Mouse (Mus musculus) forebrain, embryonic 11.5 days (tissue): ENCODE data around the gene Itga2. TPM values are rescaled to one million over a fixed set of nuclear protein-coding genes. Genes with fewer than 3 reads are reported as not detected.

Experiments used
- ATAC-seq: fragments of 200-750 bp; cut with Nextera tagmentation; replicated peaks from 2 replicates; pipeline ENCODE4 v1.8.0; 2017; ENCODE audit warnings: moderate TSS enrichment; ENCODE audit not compliant: low FRiP score
- DNase-seq: peaks from one replicate; pipeline ENCODE4 v3.0.0-alpha.2; 2017; ENCODE audit warnings: low spot score
- H3K27ac ChIP-seq: fragments of 300-500 bp; sonication (generic); 2 replicates; pipeline ENCODE4 v1.5.1; 2014; ENCODE audit warnings: low read depth, low read length
- H3K27me3 ChIP-seq: fragments of 300-500 bp; sonication (generic); 2 replicates; pipeline ENCODE4 v1.6.1; 2014; ENCODE audit warnings: mild to moderate bottlenecking, low read length, mixed read lengths; ENCODE audit not compliant: control insufficient read depth, insufficient read depth
- H3K36me3 ChIP-seq: fragments of 300-500 bp; sonication (generic); 2 replicates; pipeline ENCODE4 v1.6.1; 2014; ENCODE audit warnings: mild to moderate bottlenecking, low read length, moderate library complexity, mixed read lengths; ENCODE audit not compliant: control insufficient read depth, insufficient read depth
- H3K4me1 ChIP-seq: fragments of 300-500 bp; sonication (generic); replicated peaks from 2 replicates; pipeline ENCODE4 v1.6.1; 2014; ENCODE audit warnings: low read length, mixed read lengths; ENCODE audit not compliant: control insufficient read depth, insufficient read depth
- H3K4me2 ChIP-seq: fragments of 300-500 bp; sonication (generic); 2 replicates; pipeline ENCODE4 v1.6.1; 2014; ENCODE audit warnings: low read depth, mild to moderate bottlenecking, low read length, moderate library complexity, mixed read lengths; ENCODE audit not compliant: severe bottlenecking
- H3K4me3 ChIP-seq: fragments of 300-500 bp; sonication (generic); 2 replicates; pipeline ENCODE4 v1.5.1; 2014; ENCODE audit warnings: low read depth, low read length
- H3K9ac ChIP-seq: fragments of 300-500 bp; sonication (generic); 2 replicates; pipeline ENCODE4 v1.6.1; 2014; ENCODE audit warnings: low read length
- H3K9me3 ChIP-seq: fragments of 300-500 bp; sonication (generic); 2 replicates; pipeline ENCODE4 v1.6.1; 2016; ENCODE audit warnings: low read length, mixed read lengths; ENCODE audit not compliant: control insufficient read depth
- WGBS: fragments of 180-500 bp; shearing (Covaris S2); extraction: QIAGEN DNeasy Blood & Tissue Kit; methylation state at CpG from one replicate; pipeline ENCODE4 v1.1.7; 2014; 5-methylcytosine and 5-hydroxymethylcytosine counted together
- polyA plus RNA-seq: library from polyadenylated mRNA; unstranded; fragments of >200 nt; fragmentation: Nextera tagmentation; extraction: Ambion mirVana; gene quantifications from 2 replicates; pipeline ENCODE4 v1.2.1, GENCODE M21; 2014

Gene Itga2
- polyA plus RNA-seq, 1 experiment from 2014 or later: 1.6 TPM

- Histone ChIP-seq H3K9ac (no peak overlapping the region), H3K36me3 (no peaks in the 10 kb centered on the region), H3K27ac (no peak overlapping the region), H3K4me1 (no peaks in the 10 kb centered on the region), H3K4me2 (no peak overlapping the region), H3K4me3 (no peak overlapping the region), H3K9me3 (no peaks in the 10 kb centered on the region), H3K27me3 (no peaks in the 10 kb centered on the region)
- ATAC-seq (no peak), DNase-seq (no peak)
- 86% methylated on average over 7 of the region's 7 CpGs for WGBS
Observed at GRCm38 (mm10) chr13:114895896-114896295, 36.0 kb downstream of the Itga2 start.

GRCm38 (mm10) chr13:114894718-114895117 is 37.2 kb downstream of the Itga2 start:
- no peak for DNase-seq
- no peak overlapping the region for H3K9ac ChIP-seq
- H3K27me3 ChIP-seq: no peaks in the 10 kb centered on the region
- no peak for ATAC-seq
- no peaks in the 10 kb centered on the region for H3K9me3 ChIP-seq
- H3K4me2 ChIP-seq: no peak overlapping the region
- H3K4me1 ChIP-seq: no peaks in the 10 kb centered on the region
- H3K4me3 ChIP-seq: no peak overlapping the region
- H3K36me3 ChIP-seq: no peaks in the 10 kb centered on the region
- H3K27ac ChIP-seq: no peak overlapping the region

GRCm38 (mm10) chr13:114891655-114892054 is 40.2 kb downstream of the Itga2 start:
- Histone ChIP-seq H3K27me3 (no peaks in the 10 kb centered on the region), H3K36me3 (no peaks in the 10 kb centered on the region), H3K9ac (no peak overlapping the region), H3K4me1 (no peaks in the 10 kb centered on the region), H3K27ac (no peak overlapping the region), H3K9me3 (no peaks in the 10 kb centered on the region), H3K4me2 (no peak overlapping the region), H3K4me3 (no peak overlapping the region)
- WGBS: 84% methylated on average over 6 of the region's 6 CpGs
- ATAC-seq (no peak), DNase-seq (no peak)

- H3K9ac ChIP-seq: no peak overlapping the region
- 94% methylated on average over 6 of the region's 6 CpGs for WGBS
- no peak overlapping the region for H3K4me3 ChIP-seq
- H3K36me3 ChIP-seq: no peaks in the 10 kb centered on the region
- no peak for DNase-seq
- H3K27ac ChIP-seq: no peak overlapping the region
- no peaks in the 10 kb centered on the region for H3K27me3 ChIP-seq
- no peak overlapping the region for H3K4me2 ChIP-seq
- no peaks in the 10 kb centered on the region for H3K9me3 ChIP-seq
- H3K4me1 ChIP-seq: no peaks in the 10 kb centered on the region
- ATAC-seq: no peak
Observed at GRCm38 (mm10) chr13:114887695-114888094, 44.2 kb downstream of the Itga2 start.

- Histone ChIP-seq H3K36me3 (no peaks in the 10 kb centered on the region), H3K27ac (no peak overlapping the region), H3K4me3 (no peak overlapping the region), H3K9me3 (no peaks in the 10 kb centered on the region), H3K9ac (no peak overlapping the region), H3K4me2 (no peak overlapping the region), H3K27me3 (no peaks in the 10 kb centered on the region), H3K4me1 (no peaks in the 10 kb centered on the region)
- WGBS: 87% methylated on average over 4 of the region's 4 CpGs
- ATAC-seq: no peak
- no peak for DNase-seq
Observed at GRCm38 (mm10) chr13:114887293-114887692, 44.6 kb downstream of the Itga2 start.

DNA sequence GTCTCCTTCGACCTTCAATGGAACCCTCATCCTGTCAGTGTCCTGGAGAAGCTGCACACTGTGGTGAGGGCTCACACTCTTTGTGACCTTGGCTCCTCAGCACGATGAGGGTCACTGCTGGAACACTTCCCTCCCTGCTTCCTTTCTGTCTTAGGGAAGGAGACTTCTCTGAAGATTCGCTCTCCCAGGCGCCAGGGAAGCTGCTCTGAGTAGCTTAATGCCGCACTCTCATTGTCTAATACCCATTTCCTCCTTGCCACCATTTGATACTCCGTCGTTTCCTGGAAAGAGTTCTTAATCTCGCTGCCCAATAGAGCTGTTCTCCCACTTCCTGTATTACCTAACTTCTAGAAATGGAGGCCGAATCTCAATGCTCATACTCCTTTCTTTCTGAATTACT is 46.7 kb downstream of the Itga2 start:
- no peaks in the 10 kb centered on the region for H3K36me3 ChIP-seq
- H3K9ac ChIP-seq: no peak overlapping the region
- H3K4me1 ChIP-seq: no peaks in the 10 kb centered on the region
- no peak overlapping the region for H3K4me3 ChIP-seq
- WGBS: 71% methylated on average over 9 of the region's 9 CpGs
- ATAC-seq: no peak
- no peaks in the 10 kb centered on the region for H3K9me3 ChIP-seq
- no peak for DNase-seq
- H3K27me3 ChIP-seq: no peaks in the 10 kb centered on the region
- H3K4me2 ChIP-seq: no peak overlapping the region
- H3K27ac ChIP-seq: no peak overlapping the region

- no peaks in the 10 kb centered on the region for H3K9me3 ChIP-seq
- DNase-seq (no peak), ATAC-seq (no peak)
- no peak overlapping the region for H3K4me2 ChIP-seq
- H3K9ac ChIP-seq: no peak overlapping the region
- no peaks in the 10 kb centered on the region for H3K36me3 ChIP-seq
- 86% methylated on average over 11 of the region's 11 CpGs for WGBS
- no peak overlapping the region for H3K27ac ChIP-seq
- H3K4me3 ChIP-seq: no peak overlapping the region
- no peaks in the 10 kb centered on the region for H3K27me3 ChIP-seq
- no peaks in the 10 kb centered on the region for H3K4me1 ChIP-seq
Observed at GRCm38 (mm10) chr13:114878667-114879066, 53.2 kb downstream of the Itga2 start.

DNA sequence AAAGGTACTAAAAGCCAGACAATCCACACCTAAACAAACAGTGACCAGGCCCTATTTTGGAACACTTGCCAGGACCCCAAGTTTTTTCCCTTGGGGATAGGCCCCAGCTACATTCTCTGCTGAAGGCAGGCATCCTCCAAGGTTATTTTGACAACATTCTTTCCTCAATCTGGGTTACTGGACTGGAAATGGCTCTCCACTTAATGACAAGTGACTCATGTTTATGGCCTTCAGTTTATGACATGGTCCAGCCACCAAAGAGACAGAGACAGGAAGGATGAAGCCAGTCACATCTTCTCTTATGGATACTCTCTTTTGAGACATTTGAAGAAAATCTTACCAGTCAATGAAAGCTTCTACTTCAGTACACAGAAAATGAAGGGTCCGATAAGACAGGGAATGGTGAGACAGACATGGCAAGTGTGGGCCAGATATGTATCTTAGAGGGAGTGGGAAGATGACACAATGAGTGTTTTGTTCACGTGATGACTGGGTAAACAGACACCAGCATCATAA is 55.8 kb downstream of the Itga2 start:
- Histone ChIP-seq H3K4me1 (no peaks in the 10 kb centered on the region), H3K4me3 (no peak overlapping the region), H3K36me3 (no peaks in the 10 kb centered on the region), H3K9ac (no peak overlapping the region), H3K9me3 (no peaks in the 10 kb centered on the region), H3K4me2 (no peak overlapping the region), H3K27ac (no peak overlapping the region), H3K27me3 (no peaks in the 10 kb centered on the region)
- ATAC-seq (no peak), DNase-seq (no peak)
- 87% methylated on average over 2 of the region's 2 CpGs for WGBS

DNA sequence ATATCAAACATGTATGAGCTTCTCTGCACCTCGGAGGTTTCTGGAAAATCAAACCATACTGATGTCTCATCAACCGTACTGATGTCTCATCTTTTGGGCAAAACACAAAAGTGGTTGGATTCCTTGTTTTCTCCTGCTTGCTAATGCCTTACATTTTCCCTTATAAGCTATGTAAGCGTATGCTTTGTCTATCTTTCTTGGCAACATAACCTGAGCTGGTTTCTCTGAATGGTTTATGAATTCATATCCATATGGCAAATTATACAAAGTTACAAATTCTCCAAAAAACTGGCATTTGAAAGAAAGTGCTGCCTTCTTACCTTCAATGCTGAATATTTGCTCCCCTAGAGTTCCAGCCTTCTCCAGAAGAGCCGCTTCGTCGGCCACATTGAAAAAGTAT is 57.2 kb downstream of the Itga2 start:
- ATAC-seq: no peak
- 92% methylated on average over 6 of the region's 6 CpGs for WGBS

More for the DNA sequence above, 57.2 kb downstream of the Itga2 start:
- H3K4me2 ChIP-seq: no peak overlapping the region
- no peaks in the 10 kb centered on the region for H3K4me1 ChIP-seq
- H3K9ac ChIP-seq: no peak overlapping the region
- no peak overlapping the region for H3K27ac ChIP-seq
- no peak for DNase-seq
- no peak overlapping the region for H3K4me3 ChIP-seq
- no peaks in the 10 kb centered on the region for H3K27me3 ChIP-seq
- H3K9me3 ChIP-seq: no peaks in the 10 kb centered on the region; the same call in 1 of the 2 replicates
- no peaks in the 10 kb centered on the region for H3K36me3 ChIP-seq
